Mouse (Mus musculus): ENCODE data around the gene Ctbs. TPM values are rescaled to one million over a fixed set of nuclear protein-coding genes. Genes with fewer than 3 reads are reported as not detected.

Ctbs gene
- polyA plus RNA-seq, 1 experiment from 2014 or later: 11.3 TPM

DNA sequence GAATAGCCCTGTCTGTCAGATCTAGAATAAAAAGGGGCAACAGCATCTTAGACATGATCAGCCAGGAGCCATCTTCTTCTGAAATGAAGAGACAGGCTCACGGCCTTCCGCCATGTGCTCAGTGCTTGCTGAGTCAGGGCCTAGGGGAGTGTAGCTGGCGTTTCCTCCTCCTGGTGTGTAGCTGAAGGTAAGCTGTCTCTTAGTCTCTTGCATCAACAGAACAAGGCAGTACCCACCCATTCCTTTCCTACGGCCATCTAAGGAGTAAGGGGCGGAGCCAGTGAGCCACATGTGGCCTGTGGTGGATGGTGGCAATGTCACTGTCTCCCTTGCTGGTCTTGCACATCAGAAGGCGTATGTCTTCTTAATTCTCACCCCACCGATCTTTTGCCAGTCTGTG, 39.5 kb upstream of the Ctbs start:
- WGBS: 83% methylated on average over 7 of the region's 7 CpGs
- no peak for ATAC-seq (ENCODE audit: insufficient number of reproducible peaks, insufficient read depth, low FRiP score, low read depth)
- H3K4me2 ChIP-seq (ENCODE audit: low read length): no peak overlapping the region
- H3K4me1 ChIP-seq (ENCODE audit: control insufficient read depth in 2 of 2, insufficient read depth in 2 of 2, low read length in 2 of 2): peaks cover 4 to 28% of the 10 kb centered on the region in 2 experiments
- no peaks in the 10 kb centered on the region for H3K27me3 ChIP-seq (ENCODE audit: control insufficient read depth, insufficient read depth, low read length)
- H3K27ac ChIP-seq (replicated peaks in 1 of 2; ENCODE audit: control insufficient read depth in 1 of 2, insufficient read depth in 1 of 2, low read depth in 2 of 2, low read length in 2 of 2): no peak overlapping the region
- H3K9ac ChIP-seq (ENCODE audit: low read length): no peak overlapping the region
- no peaks in the 10 kb centered on the region for H3K9me3 ChIP-seq (ENCODE audit: control insufficient read depth, low read length)
- no peak overlapping the region for H3K4me3 ChIP-seq (ENCODE audit: control insufficient read depth in 1 of 2, insufficient read depth in 1 of 2, low read depth in 1 of 2, low read length in 2 of 2)
- H3K36me3 ChIP-seq (ENCODE audit: control insufficient read depth, insufficient read depth, low read length): no peaks in the 10 kb centered on the region

DNA sequence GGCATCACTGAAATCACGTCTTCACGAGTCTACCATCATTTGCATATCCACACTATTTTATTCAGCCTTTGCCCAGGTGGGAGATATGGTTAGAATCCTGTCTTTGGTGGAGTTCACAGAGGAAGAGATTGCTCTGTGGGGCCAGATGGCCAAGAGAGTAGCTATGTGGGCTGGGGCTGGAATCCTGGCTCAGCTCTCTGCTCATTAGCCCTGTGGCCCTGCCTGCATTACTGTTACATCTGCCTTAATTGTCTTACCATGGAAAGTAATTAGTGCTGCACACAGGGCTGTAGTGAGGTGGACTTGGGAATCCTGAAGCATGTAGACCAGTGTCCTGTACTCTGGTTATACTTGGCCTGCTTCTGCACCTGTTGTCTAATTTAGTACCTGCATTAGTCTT, 37.6 kb upstream of the Ctbs start:
- Histone ChIP-seq H3K4me3 (ENCODE audit: control insufficient read depth in 1 of 2, insufficient read depth in 1 of 2, low read depth in 1 of 2, low read length in 2 of 2) (no peak overlapping the region), H3K36me3 (ENCODE audit: control insufficient read depth, insufficient read depth, low read length) (no peaks in the 10 kb centered on the region), H3K4me2 (ENCODE audit: low read length) (no peak overlapping the region), H3K4me1 (ENCODE audit: control insufficient read depth in 2 of 2, insufficient read depth in 2 of 2, low read length in 2 of 2) (peaks cover 0 to 16% of the 10 kb centered on the region in 2 experiments; a peak in 3 of 4 replicates), H3K27me3 (ENCODE audit: control insufficient read depth, insufficient read depth, low read length) (no peaks in the 10 kb centered on the region), H3K9me3 (ENCODE audit: control insufficient read depth, low read length) (no peaks in the 10 kb centered on the region), H3K9ac (ENCODE audit: low read length) (no peak overlapping the region), H3K27ac (replicated peaks in 1 of 2; ENCODE audit: control insufficient read depth in 1 of 2, insufficient read depth in 1 of 2, low read depth in 2 of 2, low read length in 2 of 2) (no peak overlapping the region)
- no peak for ATAC-seq (ENCODE audit: insufficient number of reproducible peaks, insufficient read depth, low FRiP score, low read depth)
- WGBS: 77% methylated on average over 2 of the region's 2 CpGs

DNA sequence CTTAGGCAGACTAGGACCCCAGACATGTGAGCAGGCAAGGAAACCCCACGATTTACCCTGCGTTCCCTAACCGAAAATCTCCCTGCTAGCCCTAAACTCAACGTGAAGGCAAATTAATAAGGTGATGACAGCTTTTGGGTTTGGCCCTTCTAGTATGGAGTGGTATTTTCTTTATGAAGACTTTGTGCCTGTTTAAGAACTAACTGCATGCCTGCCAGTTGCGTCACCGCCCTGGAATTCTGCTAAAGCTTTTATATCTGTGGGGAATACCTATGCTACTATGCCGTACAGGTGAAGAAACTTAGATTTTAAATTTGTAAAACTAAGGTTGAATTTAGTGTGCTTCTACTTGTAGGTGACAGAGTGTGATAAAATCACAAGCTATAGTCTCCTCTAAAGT, 37.1 kb upstream of the Ctbs start:
- no peak overlapping the region for H3K4me2 ChIP-seq (ENCODE audit: low read length)
- H3K36me3 ChIP-seq (ENCODE audit: control insufficient read depth, insufficient read depth, low read length): no peaks in the 10 kb centered on the region
- no peak overlapping the region for H3K4me3 ChIP-seq (ENCODE audit: control insufficient read depth in 1 of 2, insufficient read depth in 1 of 2, low read depth in 1 of 2, low read length in 2 of 2)
- H3K9me3 ChIP-seq (ENCODE audit: control insufficient read depth, low read length): no peaks in the 10 kb centered on the region
- H3K27me3 ChIP-seq (ENCODE audit: control insufficient read depth, insufficient read depth, low read length): no peaks in the 10 kb centered on the region
- H3K4me1 ChIP-seq (ENCODE audit: control insufficient read depth in 2 of 2, insufficient read depth in 2 of 2, low read length in 2 of 2): peaks cover 0 to 16% of the 10 kb centered on the region in 2 experiments; a peak in 3 of 4 replicates
- H3K9ac ChIP-seq (ENCODE audit: low read length): no peak overlapping the region
- no peak overlapping the region for H3K27ac ChIP-seq (replicated peaks in 1 of 2; ENCODE audit: control insufficient read depth in 1 of 2, insufficient read depth in 1 of 2, low read depth in 2 of 2, low read length in 2 of 2)
- ATAC-seq (ENCODE audit: insufficient number of reproducible peaks, insufficient read depth, low FRiP score, low read depth): no peak
- WGBS: 70% methylated on average over 7 of the region's 7 CpGs

DNA sequence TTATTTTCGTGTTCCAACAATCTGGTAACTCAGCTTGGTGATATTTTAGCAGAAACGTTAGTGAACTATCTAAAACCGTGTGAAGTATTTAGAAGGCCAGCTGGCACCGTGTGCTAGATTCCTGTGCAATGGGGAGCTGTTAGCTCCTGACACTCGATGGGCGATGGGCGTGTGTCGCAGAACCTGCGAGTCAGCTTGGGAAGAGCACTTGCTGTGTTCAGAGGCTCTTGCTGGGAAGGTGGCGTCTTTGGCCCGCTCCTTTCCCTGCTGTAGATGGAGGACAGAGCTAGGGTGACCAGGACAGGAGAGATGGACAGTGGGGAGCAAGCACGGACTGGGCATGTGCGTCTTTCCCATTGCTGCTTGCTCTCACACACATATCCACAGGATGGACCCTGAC, 36.6 kb upstream of the Ctbs start:
- H3K36me3 ChIP-seq (ENCODE audit: control insufficient read depth, insufficient read depth, low read length): no peaks in the 10 kb centered on the region
- H3K27ac ChIP-seq (replicated peaks in 1 of 2; ENCODE audit: control insufficient read depth in 1 of 2, insufficient read depth in 1 of 2, low read depth in 2 of 2, low read length in 2 of 2): no peak overlapping the region
- no peaks in the 10 kb centered on the region for H3K9me3 ChIP-seq (ENCODE audit: control insufficient read depth, low read length)
- ATAC-seq (ENCODE audit: insufficient number of reproducible peaks, insufficient read depth, low FRiP score, low read depth): no peak
- no peak overlapping the region for H3K9ac ChIP-seq (ENCODE audit: low read length)
- H3K27me3 ChIP-seq (ENCODE audit: control insufficient read depth, insufficient read depth, low read length): no peaks in the 10 kb centered on the region
- WGBS: 85% methylated on average over 13 of the region's 13 CpGs
- no peak overlapping the region for H3K4me2 ChIP-seq (ENCODE audit: low read length)
- peaks cover 0 to 16% of the 10 kb centered on the region in 2 experiments; a peak in 3 of 4 replicates for H3K4me1 ChIP-seq (ENCODE audit: control insufficient read depth in 2 of 2, insufficient read depth in 2 of 2, low read length in 2 of 2)
- no peak overlapping the region for H3K4me3 ChIP-seq (ENCODE audit: control insufficient read depth in 1 of 2, insufficient read depth in 1 of 2, low read depth in 1 of 2, low read length in 2 of 2)

DNA sequence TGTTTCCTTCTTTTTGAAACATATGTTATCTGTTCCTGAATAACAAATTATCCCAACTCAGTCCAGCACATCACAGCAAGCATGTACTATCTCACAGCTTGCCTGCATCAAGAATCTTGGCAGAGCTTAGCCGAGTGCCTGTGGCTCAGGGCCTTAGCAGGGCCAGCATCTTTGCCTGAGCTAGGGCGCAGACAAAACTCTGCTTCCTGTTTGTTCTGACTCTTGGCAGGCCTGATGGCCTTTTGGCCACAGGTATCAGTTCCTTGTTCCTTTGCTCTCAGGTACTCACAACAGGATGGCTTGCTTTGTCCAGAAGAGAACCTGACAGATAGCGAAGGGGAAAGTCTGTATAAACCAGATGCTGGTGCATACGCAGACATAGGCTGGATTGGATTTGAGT, 35.6 kb upstream of the Ctbs start:
- 67% methylated on average over 4 of the region's 4 CpGs for WGBS

DNA sequence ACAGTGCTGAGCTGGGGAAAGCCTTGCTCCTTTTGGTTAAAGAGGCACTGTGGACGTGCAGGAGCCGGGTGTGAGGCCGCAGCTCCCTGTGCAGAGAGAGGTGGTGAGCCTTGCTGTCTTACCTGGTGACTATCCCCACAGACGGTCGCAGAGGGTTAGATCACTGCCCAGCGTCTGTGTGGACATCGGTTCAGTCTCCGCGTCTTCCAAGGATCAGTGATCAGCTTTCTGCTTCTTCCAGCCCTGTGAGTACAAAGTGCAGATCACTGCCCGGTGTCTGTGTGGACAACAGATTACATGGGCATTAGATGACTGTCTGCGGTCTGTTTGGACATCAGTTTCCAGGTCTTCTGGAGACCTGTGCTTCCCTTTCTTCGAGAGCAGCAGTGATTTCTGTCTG, 35.0 kb upstream of the Ctbs start:
- 92% methylated on average over 12 of the region's 12 CpGs for WGBS
- no peak overlapping the region for H3K9ac ChIP-seq (ENCODE audit: low read length)

More for the DNA sequence above, 35.6 kb upstream of the Ctbs start:
- Histone ChIP-seq H3K9me3 (ENCODE audit: control insufficient read depth, low read length) (no peaks in the 10 kb centered on the region), H3K27ac (replicated peaks in 1 of 2; ENCODE audit: control insufficient read depth in 1 of 2, insufficient read depth in 1 of 2, low read depth in 2 of 2, low read length in 2 of 2) (no peak overlapping the region), H3K4me2 (ENCODE audit: low read length) (no peak overlapping the region), H3K36me3 (ENCODE audit: control insufficient read depth, insufficient read depth, low read length) (peaks cover 6% of the 10 kb centered on the region; the same call in 1 of the 2 replicates), H3K4me1 (ENCODE audit: control insufficient read depth in 2 of 2, insufficient read depth in 2 of 2, low read length in 2 of 2) (peaks cover 0 to 16% of the 10 kb centered on the region in 2 experiments; a peak in 3 of 4 replicates), H3K9ac (ENCODE audit: low read length) (no peak overlapping the region), H3K27me3 (ENCODE audit: control insufficient read depth, insufficient read depth, low read length) (no peaks in the 10 kb centered on the region), H3K4me3 (ENCODE audit: control insufficient read depth in 1 of 2, insufficient read depth in 1 of 2, low read depth in 1 of 2, low read length in 2 of 2) (no peak overlapping the region)
- no peak for ATAC-seq (ENCODE audit: insufficient number of reproducible peaks, insufficient read depth, low FRiP score, low read depth)

DNA sequence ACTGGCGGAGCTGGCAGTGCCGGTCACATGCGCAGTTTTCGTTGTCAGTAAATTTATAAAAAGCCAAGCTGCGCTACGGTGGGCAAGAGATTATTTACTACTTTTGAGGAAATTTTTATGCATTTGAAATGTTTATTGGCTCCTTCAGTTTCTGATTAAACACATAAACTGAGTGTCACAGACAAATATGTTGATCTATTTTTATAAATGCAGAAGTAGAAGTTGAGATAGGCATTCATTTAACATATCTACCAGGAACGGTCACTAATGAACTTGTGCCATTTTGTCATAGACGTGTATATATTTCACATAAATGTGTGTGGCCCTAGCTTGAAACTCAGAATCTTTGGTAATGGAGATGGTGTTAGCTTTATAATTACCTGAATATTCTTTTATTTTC, 31.7 kb upstream of the Ctbs start:
- WGBS: 93% methylated on average over 8 of the region's 8 CpGs
- Histone ChIP-seq H3K9me3 (ENCODE audit: control insufficient read depth, low read length) (no peaks in the 10 kb centered on the region), H3K4me3 (ENCODE audit: control insufficient read depth in 1 of 2, insufficient read depth in 1 of 2, low read depth in 1 of 2, low read length in 2 of 2) (no peak overlapping the region), H3K9ac (ENCODE audit: low read length) (no peak overlapping the region), H3K27ac (replicated peaks in 1 of 2; ENCODE audit: control insufficient read depth in 1 of 2, insufficient read depth in 1 of 2, low read depth in 2 of 2, low read length in 2 of 2) (no peak overlapping the region), H3K4me2 (ENCODE audit: low read length) (no peak overlapping the region), H3K27me3 (ENCODE audit: control insufficient read depth, insufficient read depth, low read length) (no peaks in the 10 kb centered on the region), H3K4me1 (ENCODE audit: control insufficient read depth in 2 of 2, insufficient read depth in 2 of 2, low read length in 2 of 2) (peaks cover 3 to 7% of the 10 kb centered on the region in 2 experiments; a peak in 3 of 4 replicates), H3K36me3 (ENCODE audit: control insufficient read depth, insufficient read depth, low read length) (peaks cover 24% of the 10 kb centered on the region)
- ATAC-seq (ENCODE audit: insufficient number of reproducible peaks, insufficient read depth, low FRiP score, low read depth): no peak

More for the DNA sequence above, 35.0 kb upstream of the Ctbs start:
- Histone ChIP-seq H3K4me2 (ENCODE audit: low read length) (no peak overlapping the region), H3K27ac (replicated peaks in 1 of 2; ENCODE audit: control insufficient read depth in 1 of 2, insufficient read depth in 1 of 2, low read depth in 2 of 2, low read length in 2 of 2) (no peak overlapping the region), H3K4me3 (ENCODE audit: control insufficient read depth in 1 of 2, insufficient read depth in 1 of 2, low read depth in 1 of 2, low read length in 2 of 2) (no peak overlapping the region), H3K4me1 (ENCODE audit: control insufficient read depth in 2 of 2, insufficient read depth in 2 of 2, low read length in 2 of 2) (peaks cover 0 to 16% of the 10 kb centered on the region in 2 experiments; a peak in 3 of 4 replicates), H3K27me3 (ENCODE audit: control insufficient read depth, insufficient read depth, low read length) (no peaks in the 10 kb centered on the region), H3K36me3 (ENCODE audit: control insufficient read depth, insufficient read depth, low read length) (peaks cover 12% of the 10 kb centered on the region), H3K9me3 (ENCODE audit: control insufficient read depth, low read length) (no peaks in the 10 kb centered on the region)
- no peak for ATAC-seq (ENCODE audit: insufficient number of reproducible peaks, insufficient read depth, low FRiP score, low read depth)

DNA sequence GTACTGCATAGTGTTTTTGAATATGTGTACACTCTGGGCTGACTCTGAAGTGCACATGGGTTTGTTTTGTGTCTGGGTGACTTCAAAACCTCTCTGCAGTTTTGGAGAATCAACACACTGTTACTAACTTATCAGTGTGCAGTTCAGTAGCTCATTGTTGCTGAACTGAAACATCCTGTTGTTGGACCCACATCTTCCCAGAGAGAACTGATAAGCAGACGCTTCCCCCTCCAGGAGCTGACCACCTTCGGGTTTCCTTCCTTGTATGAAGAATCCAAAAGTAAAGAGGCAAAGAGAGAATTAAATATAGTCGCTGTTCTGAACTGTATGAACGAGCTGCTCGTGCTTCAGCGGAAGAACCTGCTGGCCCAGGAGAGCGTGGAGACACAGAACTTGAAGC, 30.7 kb upstream of the Ctbs start:
- Histone ChIP-seq H3K36me3 (ENCODE audit: control insufficient read depth, insufficient read depth, low read length) (peaks cover 24% of the 10 kb centered on the region), H3K27ac (replicated peaks in 1 of 2; ENCODE audit: control insufficient read depth in 1 of 2, insufficient read depth in 1 of 2, low read depth in 2 of 2, low read length in 2 of 2) (peak overlapping the region; percentile 40 to 53; a peak in 3 of 4 replicates), H3K27me3 (ENCODE audit: control insufficient read depth, insufficient read depth, low read length) (no peaks in the 10 kb centered on the region), H3K4me1 (ENCODE audit: control insufficient read depth in 2 of 2, insufficient read depth in 2 of 2, low read length in 2 of 2) (peaks cover 3 to 8% of the 10 kb centered on the region in 2 experiments; a peak in 2 of 4 replicates), H3K9ac (ENCODE audit: low read length) (no peak overlapping the region), H3K4me2 (ENCODE audit: low read length) (no peak overlapping the region), H3K9me3 (ENCODE audit: control insufficient read depth, low read length) (no peaks in the 10 kb centered on the region), H3K4me3 (ENCODE audit: control insufficient read depth in 1 of 2, insufficient read depth in 1 of 2, low read depth in 1 of 2, low read length in 2 of 2) (no peak overlapping the region)
- 68% methylated on average over 7 of the region's 7 CpGs for WGBS
- no peak for ATAC-seq (ENCODE audit: insufficient number of reproducible peaks, insufficient read depth, low FRiP score, low read depth)

Data from heart, embryonic 14.5 days (tissue).